Mouse (Mus musculus) olfactory bulb, adult 2 months (tissue): Measurements from ENCODE around the gene Ccz1.

ENCODE experiments used
- CTCF ChIP-seq: fragments of 200-500 bp; IDR thresholded peaks from 2 replicates; pipeline ENCODE4 v1.5.1; 2012; ENCODE audit warnings: low read depth, mild to moderate bottlenecking, low read length, moderate library complexity; ENCODE audit not compliant: insufficient read depth
- POLR2A ChIP-seq: fragments of 200-500 bp; IDR thresholded peaks from 2 replicates; pipeline ENCODE4 v1.6.1; 2012; ENCODE audit warnings: mild to moderate bottlenecking, low read depth, low read length, moderate library complexity; ENCODE audit not compliant: insufficient read depth

GRCm38 (mm10) chr5:144047324-144047723, 32.6 kb upstream of the Ccz1 start:
- no peak for TF ChIP-seq CTCF
- no peak for TF ChIP-seq POLR2A
